Mouse (Mus musculus) embryo, embryonic 10 days (tissue): Measurements from ENCODE around the gene Sgpp1.
"Not testable (repeated sequence)": the region's sequence is repeated elsewhere in the genome, so short reads cannot be mapped to it uniquely, and the experiment has no call there.

Experiments used
- DNase-seq: peaks from one replicate; pipeline ENCODE4 v3.0.0-alpha.2; 2015; ENCODE audit warnings: low spot score

Sgpp1 gene

DNA sequence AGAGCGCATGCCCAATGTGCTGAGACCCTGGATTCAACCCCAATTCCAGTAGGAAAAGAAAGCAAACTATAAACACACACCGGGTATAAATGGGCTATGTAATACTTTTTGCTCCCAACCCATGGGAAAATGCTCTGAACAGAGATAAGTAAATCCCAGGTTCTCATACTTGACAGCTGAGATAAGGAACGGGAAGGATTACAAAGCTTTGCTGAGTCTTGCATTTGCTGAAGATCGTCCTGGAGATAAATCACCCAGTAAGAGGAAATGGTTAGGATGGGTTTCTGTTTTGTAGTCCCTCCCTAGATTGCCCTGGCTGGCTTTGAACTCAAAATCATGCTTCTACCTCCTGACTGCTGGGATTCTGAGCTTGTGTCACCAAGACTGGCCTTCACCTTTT, 48.2 kb downstream of the Sgpp1 start:
- DNase-seq = no peak

DNA sequence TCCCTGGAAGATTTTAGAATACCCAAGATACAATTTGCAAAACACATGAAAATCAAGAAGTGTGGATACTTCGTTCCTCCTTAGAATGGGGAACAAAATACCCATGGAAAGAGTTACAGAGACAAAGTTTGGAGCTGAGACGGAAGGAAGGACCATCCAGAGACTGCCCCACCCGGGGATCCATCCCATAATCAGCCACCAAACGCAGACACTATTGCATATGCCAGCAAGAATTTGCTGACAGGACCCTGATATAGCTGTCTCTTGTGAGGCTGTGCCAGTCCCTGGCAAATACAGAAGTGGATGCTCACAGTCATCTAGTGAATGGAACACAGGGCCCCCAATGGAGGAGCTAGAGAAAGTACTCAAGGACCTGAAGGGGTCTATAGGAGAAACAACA, 51.5 kb downstream of the Sgpp1 start:
- DNase-seq = not testable (repeated sequence)

DNA sequence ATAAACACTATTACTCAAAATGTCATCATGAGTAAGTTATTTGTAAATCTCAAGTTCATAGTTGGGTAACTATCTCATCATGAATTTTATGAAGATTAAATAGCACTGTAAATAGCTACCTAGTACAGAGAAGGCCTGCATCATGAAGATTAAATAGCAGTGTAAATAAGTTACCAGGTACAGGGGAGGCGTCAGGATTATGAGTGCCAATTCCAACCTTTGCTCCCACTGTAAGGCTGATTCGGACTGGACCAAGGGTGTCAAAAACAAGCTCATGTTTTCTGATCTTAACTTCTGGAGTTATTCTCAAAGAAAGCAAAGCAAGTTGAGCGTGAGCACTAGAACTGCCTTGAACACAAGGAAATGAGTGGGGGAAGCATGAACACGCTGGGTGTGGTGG, 51.9 kb downstream of the Sgpp1 start:
- no peak for DNase-seq

DNA sequence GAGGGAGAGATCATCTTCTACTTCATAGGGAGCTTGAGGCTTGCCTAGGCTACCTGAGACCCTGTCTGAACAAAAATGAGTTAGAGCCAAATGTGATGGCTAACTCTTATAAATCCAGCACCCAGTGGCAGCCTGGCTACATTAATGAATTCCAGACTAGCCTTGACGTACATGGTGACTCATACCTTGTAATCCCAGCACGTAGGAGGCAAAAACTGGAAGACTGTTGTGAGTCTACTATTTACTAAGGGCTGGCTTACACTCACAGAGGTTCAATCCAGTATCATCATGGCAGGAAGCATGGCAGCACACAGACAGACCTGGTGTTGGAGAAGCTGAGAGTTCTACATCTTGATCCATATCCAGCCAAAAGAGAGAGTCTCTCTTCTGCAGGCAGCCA, 52.7 kb downstream of the Sgpp1 start:
- no peak for DNase-seq

DNA sequence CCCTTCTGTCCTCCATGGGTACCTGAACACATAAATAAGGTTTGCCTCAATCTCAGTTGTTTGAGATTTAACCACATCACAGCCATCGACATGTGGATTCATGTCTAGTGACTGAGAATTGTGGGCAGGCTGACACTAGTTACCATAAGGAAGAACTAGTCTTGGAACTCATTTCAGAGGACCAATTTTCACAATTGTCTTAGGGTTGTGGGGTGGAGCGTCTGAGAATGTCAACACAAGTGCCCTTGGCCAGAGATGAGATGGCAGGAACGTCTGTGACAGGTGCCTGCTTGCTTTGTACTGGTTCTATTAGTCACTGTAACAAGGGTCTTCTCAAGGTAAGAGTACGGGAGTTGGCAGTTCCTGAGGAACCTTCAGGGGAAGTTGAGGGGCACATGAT, 54.4 kb downstream of the Sgpp1 start:
- no peak for DNase-seq

DNA sequence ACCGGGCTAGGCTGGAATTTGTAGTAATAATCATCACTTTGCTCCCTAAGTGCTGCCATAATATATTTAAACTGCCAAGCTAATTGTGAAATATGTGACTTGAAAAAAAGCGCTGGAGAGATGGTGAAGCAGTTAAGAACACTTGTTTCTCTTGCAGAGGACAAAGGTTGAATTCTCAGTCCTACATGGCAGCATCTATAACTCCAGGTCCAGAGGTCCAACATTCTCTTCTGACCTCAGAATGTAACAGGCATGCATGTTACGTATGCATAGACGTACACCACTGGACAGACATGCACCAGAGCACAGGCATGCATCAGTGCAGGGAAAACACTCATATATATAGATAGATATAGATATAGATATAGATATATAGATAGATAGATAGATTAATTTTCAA, 57.1 kb downstream of the Sgpp1 start:
- DNase-seq = no peak

DNA sequence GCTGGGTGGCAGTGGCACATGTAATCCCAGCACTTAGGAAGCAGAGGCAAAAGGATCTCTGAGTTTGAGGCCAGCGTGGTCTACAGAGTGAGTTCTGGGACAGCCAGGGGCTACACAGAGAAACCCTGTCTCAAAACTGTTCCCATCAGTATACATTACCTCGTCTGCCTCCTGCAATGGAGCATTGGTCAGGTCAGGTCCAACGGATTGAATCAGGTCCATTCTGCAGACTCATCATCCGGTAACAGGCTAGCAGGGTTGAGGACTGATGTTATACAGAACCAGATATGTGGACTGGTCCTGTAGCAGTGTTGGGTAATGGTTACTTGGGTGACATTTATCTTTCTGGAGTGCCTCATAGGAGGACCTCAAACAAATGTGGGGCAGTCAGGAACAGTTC, 62.9 kb downstream of the Sgpp1 start:
- no peak for DNase-seq

DNA sequence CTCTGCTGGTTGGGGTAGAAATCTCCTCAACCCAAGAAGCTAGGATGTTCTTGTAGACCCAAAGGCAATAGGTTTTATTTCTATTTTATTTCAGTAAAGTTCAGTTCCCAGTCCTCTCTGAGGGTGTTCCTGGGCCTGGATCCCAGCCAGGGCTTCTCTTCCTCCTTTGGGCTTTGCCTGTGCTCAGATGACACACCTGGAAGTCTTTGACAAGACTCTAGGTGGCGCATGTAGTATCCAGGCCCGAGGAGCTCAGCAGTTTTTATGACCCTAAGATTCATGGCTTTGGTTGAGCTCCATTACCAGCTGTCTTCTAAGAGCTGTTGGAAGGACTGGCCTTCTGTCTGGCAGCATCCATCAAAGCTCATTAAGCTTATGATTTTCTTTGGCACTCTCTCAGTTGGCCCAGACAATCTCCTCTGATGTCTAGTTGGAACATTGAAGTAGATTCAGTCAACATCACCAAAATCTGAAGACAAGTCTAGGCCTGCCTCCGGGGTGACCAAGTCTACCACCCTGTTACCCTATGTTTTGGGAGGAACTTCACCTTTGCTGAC, 63.7 kb downstream of the Sgpp1 start:
- no peak for DNase-seq

DNA sequence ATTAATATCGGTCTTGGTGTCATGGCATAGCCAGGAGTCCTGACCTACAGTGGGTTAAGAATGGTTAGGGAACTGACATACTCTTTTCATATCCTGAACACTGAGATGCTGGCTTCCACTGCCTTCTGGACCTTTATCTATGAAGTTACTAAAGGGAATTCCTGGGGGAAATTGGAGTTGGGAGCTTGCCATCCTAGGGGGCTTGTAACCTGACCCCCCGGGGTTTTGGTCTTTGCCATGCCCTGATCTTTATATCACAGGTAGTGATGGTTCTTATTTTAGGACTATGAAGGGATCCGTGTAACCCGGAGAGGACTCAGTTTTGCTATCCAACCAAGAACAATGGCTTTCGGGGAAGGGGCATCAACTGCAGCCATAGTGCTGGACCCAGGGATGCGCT, 64.9 kb downstream of the Sgpp1 start:
- DNase-seq = no peak

DNA sequence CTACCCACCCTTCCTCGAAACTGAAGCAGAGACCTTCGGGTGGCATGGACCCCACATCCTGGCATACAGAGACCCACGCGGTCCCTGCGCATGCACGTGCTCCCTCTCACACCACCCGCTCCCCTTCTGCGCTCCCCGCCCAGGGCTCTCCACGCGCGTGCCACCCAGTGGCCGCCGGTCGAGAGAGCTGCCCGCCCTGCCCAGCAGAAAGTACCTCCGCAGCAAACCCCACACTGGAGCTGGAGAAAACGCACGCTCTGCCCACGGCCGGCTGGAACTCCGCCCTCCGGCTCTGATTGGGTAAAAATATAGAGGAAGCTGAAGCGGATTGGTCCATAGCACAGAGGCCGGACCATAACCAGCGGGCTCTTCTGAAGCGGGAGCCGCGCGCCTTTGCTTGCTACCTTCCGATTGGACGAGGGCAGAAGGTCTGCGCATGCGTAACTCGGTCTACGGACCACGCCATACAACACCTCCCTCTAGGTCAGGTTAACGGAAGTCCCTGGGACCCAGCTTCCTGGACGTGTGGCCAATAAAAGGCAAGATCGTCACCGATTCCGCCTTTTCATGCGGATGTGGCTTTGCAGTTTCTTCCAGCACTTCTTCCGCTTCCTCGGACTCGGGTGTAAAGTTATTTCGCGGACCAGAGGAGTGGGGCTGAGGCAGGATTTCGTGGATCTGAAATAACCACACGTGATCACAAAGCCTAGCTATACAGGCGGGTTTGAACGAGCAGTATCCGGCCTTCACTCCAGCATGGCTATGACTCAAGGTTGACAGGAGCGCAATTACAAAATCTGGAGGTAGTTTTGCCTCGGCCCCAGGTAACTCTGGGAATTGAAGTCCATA, 66.0 kb downstream of the Sgpp1 start, which contains the start of gene Wdr89:
Wdr89 (minus strand) TSS at position 280 of the 849 bp plus-strand sequence.
- peak; percentile 100 for DNase-seq

DNA sequence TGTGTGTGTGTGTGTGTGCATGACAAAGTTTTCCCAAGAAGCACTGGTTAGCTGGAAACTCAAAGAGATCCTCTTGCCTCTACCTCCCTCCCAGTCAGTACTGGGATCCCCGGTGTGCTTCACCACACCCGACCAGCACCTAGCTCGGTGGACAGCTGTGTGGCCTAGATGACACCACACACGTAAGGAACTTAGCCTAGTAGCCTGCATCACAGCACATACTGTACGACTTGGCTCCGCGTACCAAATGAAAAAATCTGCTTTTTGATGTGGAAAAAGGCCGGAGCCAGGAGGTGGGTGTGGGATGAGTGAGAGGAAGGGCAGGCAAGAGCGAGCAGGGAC, 66.6 kb downstream of the Sgpp1 start:
- no peak for DNase-seq

DNA sequence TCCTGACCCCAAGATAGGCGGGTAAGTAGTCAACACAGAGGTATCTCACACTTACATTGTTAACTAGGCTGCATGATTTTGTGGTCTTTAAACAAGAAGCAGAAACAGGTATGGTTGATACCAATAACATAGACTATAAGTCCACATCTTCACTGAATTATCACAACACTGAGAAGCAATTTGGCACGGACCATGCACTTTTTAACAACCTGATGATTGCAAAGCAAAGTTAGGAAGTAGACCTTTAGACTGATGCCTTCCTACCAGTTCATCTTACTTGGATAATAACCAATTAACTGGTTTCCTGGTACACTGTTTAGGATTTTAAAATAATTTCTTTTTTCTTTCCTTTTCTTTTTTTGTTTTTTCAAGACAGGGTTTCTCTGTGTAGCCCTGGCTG, 67.3 kb downstream of the Sgpp1 start:
- no peak for DNase-seq

DNA sequence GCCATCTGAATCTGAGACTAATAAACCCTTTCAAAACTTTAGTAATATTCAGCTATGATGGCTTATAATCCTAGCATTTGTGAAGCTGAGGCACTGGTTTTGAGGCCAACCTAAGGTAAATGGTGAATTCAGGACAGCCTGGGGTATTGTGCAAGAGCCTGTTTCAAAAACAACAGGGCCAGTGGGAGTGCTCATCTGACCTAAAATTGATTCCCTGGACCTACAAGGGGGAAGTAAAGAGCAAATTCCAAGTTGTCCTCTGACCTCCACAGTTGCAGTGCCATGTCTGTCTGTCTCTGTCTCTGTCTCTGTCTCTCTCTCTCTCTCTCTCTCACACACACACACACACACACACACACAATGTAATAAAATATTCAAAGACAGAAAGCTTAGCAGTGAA, 68.6 kb downstream of the Sgpp1 start:
- DNase-seq = no peak

DNA sequence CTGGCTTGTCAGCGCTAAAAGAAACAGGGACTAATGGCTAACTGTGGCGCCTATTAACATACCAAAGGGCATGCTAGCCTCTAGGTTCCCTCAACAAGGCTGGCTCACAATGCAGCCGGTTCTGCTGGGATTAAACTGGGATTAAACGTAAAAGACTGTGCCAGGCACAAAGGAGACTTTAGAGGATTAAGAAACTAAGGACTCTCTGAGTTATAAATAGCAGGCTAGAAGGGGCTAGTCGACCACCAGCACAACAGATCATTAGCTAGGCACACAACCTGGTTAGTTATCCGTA, 71.1 kb downstream of the Sgpp1 start:
- peak; percentile 23 for DNase-seq
